25 mouse cellular contexts compared by ENCODE assay signal in genomic region chr12:62554622-62555021, GRCm38 (mm10).
DNase-seq lines count a peak whose midpoint lies in the region; ATAC-seq and TF ChIP-seq lines count a peak whose summit lies in the region.
"Had no signal": no experiment of that assay in that cellular context is flagged by ENCODE, and none has a peak within 500 bp of the region (broad histone marks: within the 10 kb centered on the region; RNA-seq: fewer than 3 reads in every experiment).

No protein-coding gene starts in this region.

- H3K36me3 ChIP-seq in liver, embryonic 12.5 days, result no peaks in the 10 kb centered on the region
- no peaks in the 10 kb centered on the region for H3K36me3 ChIP-seq in liver, embryonic 14.5 days (replicated peaks; ENCODE audit: control insufficient read depth, insufficient read depth, low read depth)
- H3K36me3 ChIP-seq: forebrain, embryonic 10.5 days; heart, embryonic 10.5 days; heart, embryonic 13.5 days had no signal

- no peak for DNase-seq in liver
- peak; percentile 15 for DNase-seq in c-Kit-positive CD71-positive TER-119-negative erythroid progenitor cells, embryonic 14.5 days (ENCODE audit: low read depth)
- DNase-seq in liver, embryonic 14.5 days (ENCODE audit: low read depth in 3 of 3, low spot score in 3 of 3), result no peak
- no peak for DNase-seq in urinary bladder, postnatal 4 days (ENCODE audit: low spot score in 2 of 2)
- no peak for DNase-seq in lung, postnatal 14 days
- DNase-seq: adrenal gland, postnatal 10 days; adrenal gland, postnatal 36 days; cerebellum, adult 18-20 months; cerebellum, adult 9-10 months; cerebellum, postnatal 14 days; gastrocnemius, postnatal 10 days; gastrocnemius, postnatal 36 days; heart, adult 2 months; heart, postnatal 14 days; heart, postnatal 4 days had no signal

- H3K9me3 ChIP-seq in liver, embryonic 12.5 days (replicated peaks), result no peaks in the 10 kb centered on the region
- H3K9me3 ChIP-seq in liver, embryonic 14.5 days (ENCODE audit: control insufficient read depth, low read length), result no peaks in the 10 kb centered on the region
- H3K9me3 ChIP-seq: forebrain, embryonic 10.5 days; forebrain, embryonic 13.5 days; heart, embryonic 10.5 days; heart, embryonic 13.5 days had no signal

- peak; percentile 69 for ATAC-seq in liver, embryonic 12.5 days
- peak; percentile 61; the same call in 1 of the 2 replicates for ATAC-seq in liver, embryonic 14.5 days (ENCODE audit: insufficient read depth)
- ATAC-seq: CD4-positive, CD25-positive, alpha-beta regulatory T cell, adult 4 months; forebrain, embryonic 13.5 days; forebrain, embryonic 16.5 days; hindbrain, postnatal 0 days; Patski had no signal

- no peak overlapping the region for H3K9ac ChIP-seq in liver, embryonic 12.5 days
- no peak overlapping the region for H3K9ac ChIP-seq in liver, embryonic 14.5 days (replicated peaks)
- H3K9ac ChIP-seq: forebrain, embryonic 13.5 days; heart, embryonic 13.5 days; hindbrain, embryonic 14.5 days had no signal

- no peaks in the 10 kb centered on the region for H3K4me1 ChIP-seq in liver, embryonic 12.5 days
- no peaks in the 10 kb centered on the region for H3K4me1 ChIP-seq in liver, embryonic 14.5 days (replicated peaks; ENCODE audit: control insufficient read depth in 2 of 2, insufficient read depth in 2 of 2, low read length in 1 of 2)
- H3K4me1 ChIP-seq: forebrain, embryonic 10.5 days; forebrain, embryonic 13.5 days; heart, embryonic 10.5 days; heart, embryonic 13.5 days had no signal

- H3K27ac ChIP-seq in liver, embryonic 12.5 days, result no peak overlapping the region
- no peak overlapping the region for H3K27ac ChIP-seq in liver, embryonic 14.5 days
- H3K27ac ChIP-seq: forebrain, embryonic 10.5 days; forebrain, embryonic 13.5 days; heart, adult 2 months; heart, embryonic 10.5 days; heart, embryonic 13.5 days; hindbrain, embryonic 14.5 days; hindbrain, postnatal 0 days had no signal

- no peak overlapping the region for H3K4me2 ChIP-seq in liver, embryonic 12.5 days
- no peak overlapping the region for H3K4me2 ChIP-seq in liver, embryonic 14.5 days (ENCODE audit: low read depth)
- H3K4me2 ChIP-seq: forebrain, embryonic 13.5 days; heart, embryonic 13.5 days; hindbrain, embryonic 14.5 days had no signal

- no peak overlapping the region for H3K4me3 ChIP-seq in liver, embryonic 12.5 days
- H3K4me3 ChIP-seq in liver, embryonic 14.5 days (ENCODE audit: insufficient read depth in 1 of 2, low read depth in 2 of 2, low read length in 2 of 2), result no peak overlapping the region
- H3K4me3 ChIP-seq: forebrain, embryonic 10.5 days; forebrain, embryonic 13.5 days; heart, adult 2 months; heart, embryonic 10.5 days; heart, embryonic 13.5 days had no signal

- TF ChIP-seq CTCF in liver, embryonic 14.5 days (IDR thresholded peaks at IDR 0.05; ENCODE audit: low read depth), result no peak

- peak; percentile 17; the same call in 1 of the 2 replicates for TF ChIP-seq EP300 in liver, embryonic 14.5 days (IDR thresholded peaks at IDR 0.05; ENCODE audit: low read depth)

- no peaks in the 10 kb centered on the region for H3K27me3 ChIP-seq in liver, embryonic 12.5 days (replicated peaks)
- H3K27me3 ChIP-seq in liver, embryonic 14.5 days (ENCODE audit: control insufficient read depth, insufficient read depth, low read length), result no peaks in the 10 kb centered on the region
- H3K27me3 ChIP-seq: forebrain, embryonic 13.5 days; heart, embryonic 13.5 days; Patski had no signal
